Mouse (Mus musculus): ENCODE data around the gene Abhd12.

The Abhd12 gene

GRCm38 (mm10) chr2:150910295-150910881 lies 5.8 kb upstream of the Abhd12 start:
- DNase-seq (ENCODE audit: inconsistent age in 2 of 2, low spot score in 1 of 2) = no peak

GRCm38 (mm10) chr2:150909429-150910039 lies 5.0 kb upstream of the Abhd12 start:
- peak; percentile 97 to 99 for DNase-seq (ENCODE audit: inconsistent age in 2 of 2, low spot score in 1 of 2)

DNA sequence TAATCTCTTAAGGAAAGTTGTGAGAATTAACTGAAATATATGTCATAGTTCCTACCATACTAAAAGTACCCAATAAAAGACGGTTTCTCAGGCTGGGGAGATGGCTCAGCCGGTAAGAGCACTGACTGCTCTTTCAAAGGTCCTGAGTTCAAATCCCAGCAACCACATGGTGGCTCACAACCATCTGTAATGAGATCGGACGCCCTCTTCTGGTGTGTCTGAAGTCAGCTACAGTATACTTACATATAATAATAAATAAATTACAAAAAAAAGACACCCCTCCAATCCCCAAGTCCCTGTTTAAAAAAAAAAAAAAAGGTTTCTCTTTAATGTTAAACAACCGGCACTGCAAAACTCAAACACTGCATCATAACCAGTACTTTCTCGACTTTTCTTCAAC lies 4.3 kb upstream of the Abhd12 start:
- peak in 1 of 2 experiments; percentile 44 for DNase-seq (ENCODE audit: inconsistent age in 2 of 2, low spot score in 1 of 2)

DNA sequence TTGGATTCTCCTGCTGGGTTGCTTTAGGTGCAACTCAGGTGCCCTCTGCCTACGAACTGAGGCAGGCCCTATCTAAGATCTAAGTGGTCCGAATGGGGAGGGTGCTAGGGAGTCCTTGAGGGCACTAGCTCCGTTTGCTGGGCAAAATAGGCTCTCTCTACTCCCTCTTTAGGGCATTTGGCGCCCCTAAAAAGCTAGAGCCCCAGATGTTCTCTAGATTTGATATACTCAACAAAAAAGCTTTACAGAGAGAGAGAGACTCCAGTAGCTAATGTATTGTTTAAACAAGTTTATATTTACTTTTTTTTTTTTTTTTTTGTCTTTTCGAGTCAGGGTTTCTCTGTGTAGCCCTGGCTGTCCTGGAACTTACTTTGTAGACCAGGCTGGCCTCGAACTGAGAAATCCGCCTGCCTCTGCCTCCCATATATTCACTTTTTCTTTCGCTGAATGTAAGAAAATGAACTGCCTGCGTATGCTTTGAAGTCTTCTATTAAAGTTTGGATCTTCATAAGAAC lies 452 bp upstream of the Abhd12 start, which contains the start of gene Gins1:
Gene Gins1, plus strand, starts transcription at position 465 of the 515 bp plus-strand sequence.
- DNase-seq (ENCODE audit: inconsistent age in 2 of 2, low spot score in 1 of 2) = no peak

GRCm38 (mm10) chr2:150902347-150902746 lies 2.2 kb downstream of the Abhd12 start:
- no peak for DNase-seq (ENCODE audit: inconsistent age in 2 of 2, low spot score in 1 of 2)

GRCm38 (mm10) chr2:150900341-150900740 lies 4.2 kb downstream of the Abhd12 start:
- DNase-seq (ENCODE audit: inconsistent age in 2 of 2, low spot score in 1 of 2) = no peak

- DNase-seq (ENCODE audit: inconsistent age in 2 of 2, low spot score in 1 of 2) = no peak
Measured at GRCm38 (mm10) chr2:150895691-150896252, 8.8 kb downstream of the Abhd12 start.

DNA sequence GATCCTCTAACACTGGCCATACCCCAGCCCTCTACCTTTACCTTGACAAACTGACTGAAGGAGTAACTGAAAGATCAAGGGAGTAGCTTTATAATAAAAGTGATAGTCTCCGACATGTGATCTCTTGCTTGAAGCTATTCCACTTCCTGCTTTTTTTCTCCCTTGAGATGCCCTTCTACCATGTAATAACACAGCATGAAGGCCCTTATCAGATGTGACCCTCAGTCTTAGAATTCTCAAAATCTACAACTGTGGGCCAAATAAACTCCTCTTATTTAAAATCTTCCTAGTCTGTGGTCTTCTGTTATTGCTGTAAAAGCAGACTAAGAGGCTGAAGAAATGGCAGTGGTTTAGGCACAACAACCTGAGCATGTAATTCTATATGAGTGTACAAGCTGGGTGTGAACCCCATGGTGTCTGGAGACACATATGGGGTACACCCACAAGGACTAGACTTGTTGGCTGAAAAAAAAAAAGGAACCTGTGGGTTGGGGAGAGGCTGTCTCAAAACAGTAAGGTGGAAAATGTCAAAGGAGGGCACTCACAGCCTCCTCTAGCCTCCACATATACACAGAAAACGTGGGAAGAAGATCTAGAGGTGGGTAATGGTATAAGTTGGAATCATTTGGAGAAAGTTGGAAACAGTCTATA lies 9.8 kb downstream of the Abhd12 start:
- no peak for DNase-seq (ENCODE audit: inconsistent age in 2 of 2, low spot score in 1 of 2)

DNA sequence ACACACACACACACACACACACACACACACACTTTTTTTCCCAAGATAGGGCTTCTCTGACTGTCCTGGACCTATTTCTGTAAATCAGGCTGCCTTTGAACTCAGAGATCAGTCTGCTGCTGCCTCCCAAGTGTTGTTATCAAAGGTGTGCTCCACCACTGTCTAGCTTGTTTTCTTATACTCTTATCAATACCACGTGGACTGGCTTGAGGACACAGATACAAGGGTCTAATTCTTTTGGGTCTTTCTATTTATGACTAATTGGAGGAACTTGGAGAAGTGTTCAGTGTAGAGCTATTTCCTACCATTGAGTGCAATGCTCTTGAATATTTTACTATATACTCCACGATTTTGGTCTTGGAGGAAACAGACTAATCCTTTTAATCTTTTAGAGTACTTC lies 17.2 kb downstream of the Abhd12 start:
- no peak for DNase-seq (ENCODE audit: inconsistent age in 2 of 2, low spot score in 1 of 2)

DNA sequence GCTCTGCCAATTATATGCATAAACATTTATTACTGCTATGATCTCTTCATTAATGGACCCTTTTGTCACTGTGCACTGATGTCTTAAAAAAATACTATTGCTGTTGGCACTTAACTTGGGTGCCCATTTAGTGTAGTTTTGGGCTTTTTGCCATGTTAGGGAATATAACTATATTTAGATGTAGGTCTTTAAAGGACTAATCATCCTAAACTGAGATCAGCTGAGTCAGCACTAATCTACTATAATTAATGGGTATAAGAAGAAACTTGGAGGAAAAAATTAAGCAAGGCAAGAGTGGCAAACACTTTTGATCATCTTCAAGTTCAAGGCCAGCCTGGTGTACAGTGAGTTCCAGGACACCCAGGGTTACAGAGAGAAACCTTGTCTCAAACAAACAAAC lies 18.2 kb downstream of the Abhd12 start:
- no peak for DNase-seq (ENCODE audit: inconsistent age in 2 of 2, low spot score in 1 of 2)

- DNase-seq (ENCODE audit: inconsistent age in 2 of 2, low spot score in 1 of 2) = no peak
Measured at GRCm38 (mm10) chr2:150885814-150886213, 18.7 kb downstream of the Abhd12 start.

DNA sequence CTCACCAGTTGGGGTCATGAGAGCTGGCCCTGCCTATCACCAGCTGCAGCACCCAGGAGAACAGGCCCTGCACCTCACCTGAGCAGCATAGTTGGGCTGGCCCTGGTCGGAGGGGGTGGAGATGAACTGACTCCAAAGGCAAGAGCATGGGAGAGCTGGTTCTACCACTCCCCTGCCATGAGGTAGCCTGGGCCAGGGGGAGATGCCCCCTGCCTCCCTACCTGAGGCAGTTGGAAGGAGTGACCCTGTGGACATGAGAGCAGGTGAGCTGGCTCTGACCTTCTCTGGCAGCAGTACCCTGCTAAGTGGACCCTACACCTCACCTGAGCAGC lies 19.8 kb downstream of the Abhd12 start:
- no peak for DNase-seq (ENCODE audit: inconsistent age in 2 of 2, low spot score in 1 of 2)

- DNase-seq (ENCODE audit: inconsistent age in 2 of 2, low spot score in 1 of 2) = no peak
Measured at GRCm38 (mm10) chr2:150884075-150884778, 20.3 kb downstream of the Abhd12 start.

GRCm38 (mm10) chr2:150877561-150877960 lies 27.0 kb downstream of the Abhd12 start:
- no peak for DNase-seq (ENCODE audit: inconsistent age in 2 of 2, low spot score in 1 of 2)

GRCm38 (mm10) chr2:150875226-150875625 lies 29.3 kb downstream of the Abhd12 start:
- no peak for DNase-seq (ENCODE audit: inconsistent age in 2 of 2, low spot score in 1 of 2)

DNA sequence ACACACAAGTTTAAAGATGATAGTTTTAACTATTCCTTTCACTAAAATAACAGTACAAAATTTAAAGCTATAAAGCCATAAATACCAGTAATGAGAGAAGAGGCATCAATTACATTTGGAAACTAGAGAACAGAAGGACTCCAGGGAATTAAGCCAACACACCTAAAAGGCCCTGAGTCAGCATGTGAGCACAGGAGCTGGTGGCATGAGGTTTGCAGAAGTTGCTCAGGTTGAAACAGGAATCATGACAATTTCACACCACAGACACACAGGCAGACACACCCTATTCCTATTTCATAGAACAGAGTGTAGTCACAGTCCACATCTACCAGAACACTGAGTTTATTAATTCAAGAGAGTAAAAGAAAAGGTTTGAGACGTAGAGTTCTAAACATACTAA lies 30.0 kb downstream of the Abhd12 start:
- DNase-seq (ENCODE audit: inconsistent age in 2 of 2, low spot score in 1 of 2) = no peak

DNA sequence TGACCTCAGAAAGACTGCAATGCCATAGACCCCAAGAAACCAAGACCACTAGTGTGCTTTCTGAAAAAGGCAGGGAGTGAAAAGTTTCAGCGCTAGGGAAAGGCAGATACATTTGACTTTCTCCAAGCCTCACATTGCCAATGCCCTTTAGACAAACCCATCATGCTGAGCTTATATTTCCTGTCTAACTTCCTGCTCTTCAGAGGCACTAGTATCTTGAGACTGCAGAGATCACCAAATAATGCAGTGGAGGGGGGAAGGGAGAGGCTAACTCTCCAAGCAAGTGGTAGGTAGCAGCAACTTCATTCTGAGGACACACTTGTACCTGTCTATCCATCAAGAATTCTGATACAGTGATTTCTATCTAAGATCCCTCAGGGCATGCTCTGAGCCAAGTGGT lies 35.1 kb downstream of the Abhd12 start:
- DNase-seq (ENCODE audit: inconsistent age in 2 of 2, low spot score in 1 of 2) = no peak

DNA sequence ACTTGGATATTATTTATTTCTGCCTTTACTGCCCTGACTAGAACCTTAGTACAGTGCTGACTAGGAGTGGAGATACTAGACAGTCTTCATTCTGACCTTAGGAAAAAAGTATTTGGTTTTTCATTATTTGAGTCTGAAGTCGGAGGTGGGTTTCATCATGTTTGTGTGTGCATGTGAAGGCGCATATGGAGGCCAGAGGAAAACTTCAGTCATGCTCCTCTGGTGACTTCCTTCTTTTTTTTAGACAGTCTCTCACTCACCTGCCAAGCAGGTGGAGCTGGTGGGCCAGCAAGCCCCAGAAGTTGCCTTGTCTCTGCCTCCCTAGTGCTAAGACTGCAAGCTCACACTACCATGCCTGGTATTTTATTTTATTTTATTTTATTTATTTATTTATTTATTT lies 37.5 kb downstream of the Abhd12 start:
- DNase-seq (ENCODE audit: inconsistent age in 2 of 2, low spot score in 1 of 2) = no peak

GRCm38 (mm10) chr2:150861128-150861527 lies 43.4 kb downstream of the Abhd12 start:
- no peak for DNase-seq (ENCODE audit: inconsistent age in 2 of 2, low spot score in 1 of 2)

DNA sequence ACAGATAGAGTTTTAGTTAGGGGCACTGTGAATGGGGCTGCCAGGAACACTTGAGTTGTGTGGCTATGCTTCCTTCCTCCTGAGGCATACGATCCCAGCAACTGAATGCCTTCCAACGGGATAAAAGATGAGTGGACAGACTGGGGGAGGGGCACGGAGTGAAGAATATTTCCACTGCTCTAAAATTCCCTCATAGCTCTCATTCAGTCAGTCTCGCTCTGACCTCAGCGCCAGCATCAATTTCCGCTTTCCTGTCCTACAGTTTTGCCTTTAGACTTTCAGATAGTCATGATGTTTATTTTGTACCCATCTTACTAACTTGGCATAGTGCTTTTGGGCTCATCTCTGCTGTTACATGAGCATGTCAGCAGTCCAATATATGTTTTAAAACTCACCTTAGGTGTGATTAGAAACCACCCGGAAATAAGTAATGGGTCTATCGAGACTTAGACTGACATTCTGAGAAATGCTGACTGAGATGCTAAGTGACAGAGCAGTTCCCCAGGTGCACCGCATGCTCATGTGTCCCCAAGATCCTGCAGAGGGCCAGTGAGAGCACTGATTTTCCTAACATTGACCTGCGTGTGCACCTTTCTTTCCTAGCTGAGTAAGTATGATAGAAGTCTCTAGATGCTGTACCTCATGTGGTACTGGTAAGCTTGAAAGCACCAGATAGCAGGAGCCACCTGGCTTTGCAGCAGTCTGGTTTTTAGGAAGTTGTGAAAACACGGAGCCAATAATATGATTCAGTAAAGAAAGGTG lies 44.7 kb downstream of the Abhd12 start:
- no peak for DNase-seq (ENCODE audit: inconsistent age in 2 of 2, low spot score in 1 of 2)

Measured in adrenal gland, adult (tissue).